Mouse (Mus musculus) stomach, postnatal 0 days (tissue): ENCODE data around the gene Themis. TPM values are rescaled to one million over a fixed set of nuclear protein-coding genes. Genes with fewer than 3 reads are reported as not detected.

Experiments used
- ATAC-seq: fragments of 200-750 bp; cut with Nextera tagmentation; 2 replicates; pipeline ENCODE4 v1.8.0; 2017; ENCODE audit not compliant: low FRiP score, low TSS enrichment
- DNase-seq: peaks from one replicate; pipeline ENCODE4 v3.0.0-alpha.2; 2016; ENCODE audit warnings: low spot score
- H3K27ac ChIP-seq: fragments of 300-500 bp; sonication (generic); replicated peaks from 2 replicates; pipeline ENCODE4 v1.5.1; 2014; ENCODE audit warnings: mild to moderate bottlenecking, control low read depth
- H3K27me3 ChIP-seq: fragments of 300-500 bp; sonication (generic); 2 replicates; pipeline ENCODE4 v1.6.1; 2014; ENCODE audit warnings: low read length; ENCODE audit not compliant: control insufficient read depth, insufficient read depth
- H3K36me3 ChIP-seq: fragments of 300-500 bp; sonication (generic); 2 replicates; pipeline ENCODE4 v1.6.1; 2014; ENCODE audit warnings: low read length, mixed read lengths; ENCODE audit not compliant: control insufficient read depth, insufficient read depth
- H3K4me1 ChIP-seq: fragments of 300-500 bp; sonication (generic); replicated peaks from 2 replicates; pipeline ENCODE4 v1.6.1; 2014; ENCODE audit warnings: antibody characterized with exemption; ENCODE audit not compliant: control insufficient read depth, insufficient read depth
- H3K4me2 ChIP-seq: fragments of 300-500 bp; sonication (generic); replicated peaks from 2 replicates; pipeline ENCODE4 v1.6.1; 2014; ENCODE audit warnings: low read depth, mild to moderate bottlenecking, control low read depth, moderate library complexity
- H3K4me3 ChIP-seq: fragments of 300-500 bp; sonication (generic); 2 replicates; pipeline ENCODE4 v1.5.1; 2014; ENCODE audit warnings: low read depth, low read length, control low read depth
- H3K9ac ChIP-seq: fragments of 300-500 bp; sonication (generic); 2 replicates; pipeline ENCODE4 v1.6.1; 2014; ENCODE audit warnings: mild to moderate bottlenecking, low read length, control low read depth, mixed read lengths
- H3K9me3 ChIP-seq: fragments of 300-500 bp; sonication (generic); 2 replicates; pipeline ENCODE4 v1.6.1; 2016; ENCODE audit warnings: low read length; ENCODE audit not compliant: control insufficient read depth
- CTCF ChIP-seq: IDR thresholded peaks from 2 replicates; pipeline ENCODE4 v1.5.1; 2016; ENCODE audit warnings: antibody characterized with exemption, low read depth, mild to moderate bottlenecking, moderate library complexity
- EP300 ChIP-seq: optimal IDR thresholded peaks from 2 replicates; pipeline ENCODE3; 2016; ENCODE audit warnings: antibody characterized with exemption
- WGBS: fragments of 180-500 bp; shearing (Covaris S2); extraction: QIAGEN DNeasy Blood & Tissue Kit; methylation state at CpG from one replicate; pipeline ENCODE4 v1.1.7; 2014; 5-methylcytosine and 5-hydroxymethylcytosine counted together
- polyA plus RNA-seq: library from polyadenylated mRNA; unstranded; fragments of >200 nt; fragmentation: Nextera tagmentation; extraction: Ambion mirVana; gene quantifications from 2 replicates; pipeline ENCODE4 v1.2.1, GENCODE M21; 2015

Themis gene
- polyA plus RNA-seq, 1 experiment from 2014 or later, result 0.40 TPM

DNA sequence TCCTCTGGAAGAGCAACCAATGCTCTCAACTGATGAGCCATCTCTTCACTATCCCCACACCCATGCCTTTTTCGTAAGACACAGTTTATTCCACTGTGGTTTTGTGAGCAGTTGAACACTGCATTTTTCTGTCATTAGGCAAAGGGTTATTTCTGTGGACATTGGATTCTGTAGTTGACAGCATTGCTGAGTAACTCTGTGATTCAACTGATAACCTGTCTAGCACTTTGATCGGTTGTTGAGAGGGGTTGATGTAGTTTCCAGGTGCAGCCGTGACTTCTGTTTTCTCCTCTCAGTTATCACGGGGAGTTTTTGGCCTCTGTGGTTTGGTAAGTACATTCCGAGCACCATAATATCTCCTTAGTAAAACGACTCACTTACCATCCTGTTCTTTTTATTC lies 26.8 kb downstream of the Themis start:
- H3K4me2 ChIP-seq, result no peak overlapping the region
- 57% methylated on average over 6 of the region's 6 CpGs for WGBS

DNA sequence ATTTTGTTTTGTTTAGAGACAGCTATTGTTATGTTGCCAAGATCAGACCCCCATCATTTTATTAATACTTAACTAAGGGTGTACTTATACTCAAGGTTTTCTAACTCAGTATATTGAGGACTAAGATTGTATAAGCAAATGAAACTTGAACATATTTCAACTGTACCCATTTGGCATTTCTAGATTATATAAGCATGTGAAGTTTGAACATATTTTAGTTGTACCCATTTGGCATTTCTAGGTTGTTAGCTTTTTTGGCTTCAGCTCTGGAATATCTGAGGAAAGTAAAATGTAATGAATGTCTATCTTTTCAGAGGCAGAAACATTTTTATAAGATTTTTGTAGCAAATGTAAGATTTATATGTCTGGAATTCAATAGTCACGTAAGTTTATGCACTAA lies 27.9 kb downstream of the Themis start:
- no peak for DNase-seq
- H3K4me2 ChIP-seq, result no peak overlapping the region
- H3K4me1 ChIP-seq, result no peaks in the 10 kb centered on the region
- no peaks in the 10 kb centered on the region for H3K27me3 ChIP-seq
- H3K9ac ChIP-seq, result no peak overlapping the region
- H3K27ac ChIP-seq, result no peak overlapping the region
- WGBS, result 81% methylated on average over 1 of the region's 1 CpGs
- no peaks in the 10 kb centered on the region for H3K36me3 ChIP-seq
- no peak for ATAC-seq
- TF ChIP-seq CTCF (no peak), EP300 (no peak)
- no peaks in the 10 kb centered on the region for H3K9me3 ChIP-seq
- H3K4me3 ChIP-seq, result no peak overlapping the region

More for the DNA sequence above, 26.8 kb downstream of the Themis start:
- no peak overlapping the region for H3K4me3 ChIP-seq
- no peaks in the 10 kb centered on the region for H3K9me3 ChIP-seq
- no peak for ATAC-seq
- H3K27me3 ChIP-seq, result no peaks in the 10 kb centered on the region
- DNase-seq, result no peak
- H3K9ac ChIP-seq, result no peak overlapping the region
- no peak for TF ChIP-seq CTCF
- no peak for TF ChIP-seq EP300
- no peaks in the 10 kb centered on the region for H3K36me3 ChIP-seq
- H3K4me1 ChIP-seq, result no peaks in the 10 kb centered on the region
- H3K27ac ChIP-seq, result no peak overlapping the region

DNA sequence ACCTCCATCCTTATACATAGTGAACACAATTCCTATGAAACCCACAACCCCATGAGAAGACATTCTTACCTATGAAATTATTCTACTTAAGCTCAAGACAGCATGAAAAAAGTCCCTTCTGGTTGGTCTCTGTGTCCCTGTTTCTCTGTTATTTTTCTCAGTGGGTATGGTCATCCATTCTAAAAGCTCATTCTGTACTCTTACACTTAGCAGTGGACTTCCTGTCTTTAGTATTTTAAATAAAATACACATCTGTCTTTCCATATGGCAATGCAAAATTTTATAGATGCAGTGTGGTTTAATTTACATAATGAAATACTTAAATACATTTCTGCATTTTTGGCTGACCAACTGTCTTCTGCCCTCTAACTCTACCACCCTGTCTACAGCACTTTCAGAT lies 30.0 kb downstream of the Themis start:
- Histone ChIP-seq H3K4me3 (no peak overlapping the region), H3K9me3 (no peaks in the 10 kb centered on the region), H3K27ac (no peak overlapping the region), H3K27me3 (no peaks in the 10 kb centered on the region), H3K9ac (no peak overlapping the region), H3K36me3 (no peaks in the 10 kb centered on the region), H3K4me2 (no peak overlapping the region), H3K4me1 (no peaks in the 10 kb centered on the region)
- ATAC-seq, result no peak
- TF ChIP-seq EP300 (no peak), CTCF (no peak)
- no peak for DNase-seq

DNA sequence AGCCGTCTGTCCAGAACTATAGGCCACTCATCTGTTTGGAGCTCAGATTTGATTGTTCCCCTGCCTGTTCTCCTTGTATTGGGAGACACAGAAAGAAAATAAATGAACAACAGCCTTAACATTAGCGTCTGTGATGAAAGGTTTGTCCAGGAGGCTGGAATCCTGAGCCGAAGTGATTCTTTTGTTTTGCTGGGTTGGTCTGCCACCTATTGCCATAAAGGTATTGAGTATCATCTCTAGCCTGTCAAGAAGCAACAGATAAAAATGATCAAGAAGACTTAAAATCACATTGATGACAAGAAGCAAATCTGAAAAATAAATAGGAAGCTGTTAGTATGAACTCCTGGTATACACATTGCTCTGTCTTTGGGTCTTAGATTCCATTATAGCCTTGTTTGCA lies 53.7 kb downstream of the Themis start:
- Histone ChIP-seq H3K4me3 (no peak overlapping the region), H3K9me3 (no peaks in the 10 kb centered on the region), H3K4me2 (no peak overlapping the region), H3K9ac (no peak overlapping the region), H3K36me3 (no peaks in the 10 kb centered on the region), H3K27ac (no peak overlapping the region), H3K4me1 (no peaks in the 10 kb centered on the region), H3K27me3 (no peaks in the 10 kb centered on the region)
- WGBS, result 53% methylated on average over 3 of the region's 3 CpGs
- DNase-seq (no peak), ATAC-seq (no peak)
- 0 out of 2 replicates have a peak, but pooled peaks have one; percentile 8 for TF ChIP-seq CTCF
- TF ChIP-seq EP300, result no peak

DNA sequence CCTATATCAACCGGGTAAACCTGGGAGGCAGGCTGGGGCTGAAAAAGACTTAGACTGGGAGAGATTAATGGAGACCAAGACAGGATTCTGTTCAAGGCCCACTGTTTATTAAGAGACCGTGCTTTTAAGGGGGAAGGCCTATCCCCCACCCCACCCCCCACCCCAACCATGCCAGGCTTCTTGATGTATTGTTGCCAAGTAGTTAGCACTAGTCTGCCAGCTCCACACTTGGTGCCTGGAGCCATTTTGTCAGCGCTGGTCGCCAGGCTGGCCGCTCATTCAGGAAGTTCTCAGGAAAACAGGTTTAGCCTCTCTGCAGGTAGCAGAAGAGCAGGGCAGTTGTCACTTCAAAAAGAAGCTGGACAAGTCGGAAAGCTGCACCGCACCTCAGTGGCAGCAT lies 55.1 kb downstream of the Themis start:
- no peak overlapping the region for H3K4me2 ChIP-seq
- no peak for ATAC-seq
- whole genome bisulfite sequencing, result 81% methylated on average over 7 of the region's 7 CpGs

DNA sequence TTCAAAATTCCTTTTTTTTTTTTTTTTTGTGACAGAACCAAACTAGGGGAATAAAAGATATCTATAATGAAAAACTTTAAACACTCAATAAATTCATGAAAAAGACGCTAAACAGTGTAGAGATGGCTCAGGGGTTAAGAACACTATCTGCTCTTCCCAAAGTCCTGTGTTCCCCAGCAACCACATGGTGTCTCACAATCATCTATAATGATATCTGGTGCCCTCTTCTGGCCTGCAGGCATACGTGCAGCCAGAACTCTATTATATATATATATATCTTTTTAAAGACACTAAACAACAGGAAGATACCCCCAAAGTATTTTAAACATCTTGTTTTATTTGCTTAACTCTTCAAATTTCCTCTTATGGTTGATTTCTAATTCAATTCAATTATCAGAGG lies 62.0 kb downstream of the Themis start:
- Histone ChIP-seq H3K9ac (no peak overlapping the region), H3K4me2 (no peak overlapping the region), H3K4me1 (no peaks in the 10 kb centered on the region), H3K4me3 (no peak overlapping the region), H3K27ac (no peak overlapping the region), H3K27me3 (no peaks in the 10 kb centered on the region), H3K36me3 (no peaks in the 10 kb centered on the region), H3K9me3 (no peaks in the 10 kb centered on the region)
- no peak for TF ChIP-seq EP300
- TF ChIP-seq CTCF, result peak; percentile 77
- ATAC-seq (no peak), DNase-seq (no peak)
- WGBS, result 10% methylated on average over 2 of the region's 2 CpGs

More for the DNA sequence above, 55.1 kb downstream of the Themis start:
- H3K4me1 ChIP-seq, result no peaks in the 10 kb centered on the region
- TF ChIP-seq EP300 (no peak), CTCF (no peak)
- H3K4me3 ChIP-seq, result no peak overlapping the region
- H3K27me3 ChIP-seq, result no peaks in the 10 kb centered on the region
- H3K27ac ChIP-seq, result no peak overlapping the region
- no peak for DNase-seq
- H3K9me3 ChIP-seq, result no peaks in the 10 kb centered on the region
- H3K36me3 ChIP-seq, result no peaks in the 10 kb centered on the region
- H3K9ac ChIP-seq, result no peak overlapping the region
